Mouse (Mus musculus): ENCODE measurements at regions not wholly inside any gene's neighbourhood (a gene's known extent, or its start where the extent isn't known, plus 50 kb on each side); places are given as distances from the start of the nearest gene placed in this dataset.

DNA sequence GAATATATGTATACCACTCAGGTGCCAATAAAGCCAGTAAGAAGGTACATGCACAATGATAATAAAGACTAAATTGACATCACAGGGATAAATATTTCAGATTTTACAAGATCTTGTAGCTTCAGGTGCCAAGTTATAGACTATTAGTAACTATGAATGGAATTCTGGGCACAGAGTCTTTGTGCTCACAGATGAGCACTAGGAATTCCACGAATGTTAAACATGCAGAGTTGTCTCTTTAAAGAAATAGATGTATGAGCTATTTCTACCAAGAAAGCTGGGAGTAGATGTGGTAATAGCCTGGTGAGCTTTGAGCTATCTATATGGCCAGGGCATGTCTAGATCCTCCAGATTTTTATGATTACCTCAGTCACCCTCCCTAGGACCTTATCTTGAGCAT, 153.1 kb upstream of the Grm3 start:
- TF ChIP-seq CTCF (IDR thresholded peaks at IDR 0.05; ENCODE audit: low read depth) (no peak), EP300 (IDR thresholded peaks at IDR 0.05; ENCODE audit: low read depth) (no peak)
